Mouse (Mus musculus) spleen, adult 2 months (tissue): ENCODE measurements around the gene Mbd6.
"Not testable (repeated sequence)": the region's sequence is repeated elsewhere in the genome, so short reads cannot be mapped to it uniquely, and the experiment has no call there.

Source experiments
- CTCF ChIP-seq: fragments of 200-500 bp; IDR thresholded peaks from 2 replicates; pipeline ENCODE4 v1.5.1; 2011; ENCODE audit warnings: mild to moderate bottlenecking, inconsistent platforms; ENCODE audit not compliant: insufficient read depth, insufficient read length, insufficient replicate concordance; ENCODE audit errors: extremely low read depth
- POLR2A ChIP-seq: fragments of 200-500 bp; IDR thresholded peaks from 2 replicates; pipeline ENCODE4 v1.6.1; 2011; ENCODE audit warnings: low read depth, low read length, inconsistent platforms

DNA sequence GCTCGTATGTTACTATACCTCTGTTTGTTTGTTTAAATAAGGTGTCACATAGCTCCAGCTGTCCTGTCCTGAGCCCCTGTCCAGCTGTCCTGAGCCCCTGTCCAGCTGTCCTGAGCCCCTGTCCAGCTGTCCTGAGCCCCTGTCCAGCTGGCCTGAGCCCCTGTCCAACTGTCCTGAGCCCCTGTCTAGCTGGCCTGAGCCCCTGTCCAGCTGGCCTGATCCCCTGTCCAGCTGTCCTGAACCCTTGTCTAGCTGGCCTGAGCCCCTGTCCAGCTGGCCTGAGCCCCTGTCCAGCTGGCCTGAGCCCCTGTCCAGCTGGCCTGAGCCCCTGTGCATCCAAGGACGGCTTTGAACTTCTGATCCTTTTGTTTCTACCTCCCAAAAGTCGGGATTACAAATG lies 20.3 kb upstream of the Mbd6 start:
- TF ChIP-seq CTCF, POLR2A: not testable (repeated sequence)
